Mouse (Mus musculus) embryonic facial prominence, embryonic 12.5 days (tissue): Measurements from ENCODE around the gene Itgax. TPM values are rescaled to one million over a fixed set of nuclear protein-coding genes. Genes with fewer than 3 reads are reported as not detected.
"Not testable (repeated sequence)": the region's sequence is repeated elsewhere in the genome, so short reads cannot be mapped to it uniquely, and the experiment has no call there.

ENCODE experiments used
- ATAC-seq: fragments of 200-750 bp; cut with Nextera tagmentation; 2 replicates; pipeline ENCODE4 v1.8.0; 2017; ENCODE audit not compliant: insufficient number of reproducible peaks, insufficient read depth, low FRiP score, low TSS enrichment
- H3K27ac ChIP-seq: fragments of 300-500 bp; sonication (generic); 2 replicates; pipeline ENCODE4 v1.5.1; 2016; ENCODE audit warnings: mild to moderate bottlenecking
- H3K27me3 ChIP-seq: fragments of 300-500 bp; sonication (generic); 2 replicates; pipeline ENCODE4 v1.6.1; 2016; ENCODE audit warnings: mild to moderate bottlenecking, moderate library complexity
- H3K36me3 ChIP-seq: fragments of 300-500 bp; sonication (generic); 2 replicates; pipeline ENCODE4 v1.6.1; 2016; ENCODE audit warnings: mild to moderate bottlenecking
- H3K4me1 ChIP-seq: fragments of 300-500 bp; sonication (generic); 2 replicates; pipeline ENCODE4 v1.6.1; 2016
- H3K4me2 ChIP-seq: fragments of 300-500 bp; sonication (generic); replicated peaks from 2 replicates; pipeline ENCODE4 v1.6.1; 2016; ENCODE audit warnings: mild to moderate bottlenecking, moderate library complexity
- H3K4me3 ChIP-seq: fragments of 300-500 bp; sonication (generic); 2 replicates; pipeline ENCODE4 v1.5.1; 2016; ENCODE audit warnings: mild to moderate bottlenecking
- H3K9ac ChIP-seq: fragments of 300-500 bp; sonication (generic); 2 replicates; pipeline ENCODE4 v1.6.1; 2016; ENCODE audit warnings: mild to moderate bottlenecking, moderate library complexity
- H3K9me3 ChIP-seq: fragments of 300-500 bp; sonication (generic); 2 replicates; pipeline ENCODE4 v1.6.1; 2016; ENCODE audit warnings: mild to moderate bottlenecking, moderate library complexity
- WGBS: fragments of 180-500 bp; shearing (Covaris S2); methylation state at CpG from one replicate; pipeline ENCODE4 v1.1.7; 2016; 5-methylcytosine and 5-hydroxymethylcytosine counted together
- polyA plus RNA-seq: library from polyadenylated mRNA; unstranded; fragments of >200 nt; fragmentation: Nextera tagmentation; extraction: Ambion mirVana; gene quantifications from 2 replicates; pipeline ENCODE4 v1.2.1, GENCODE M21; 2016

Gene Itgax
- polyA plus RNA-seq, 1 experiment from 2014 or later, result not detected

DNA sequence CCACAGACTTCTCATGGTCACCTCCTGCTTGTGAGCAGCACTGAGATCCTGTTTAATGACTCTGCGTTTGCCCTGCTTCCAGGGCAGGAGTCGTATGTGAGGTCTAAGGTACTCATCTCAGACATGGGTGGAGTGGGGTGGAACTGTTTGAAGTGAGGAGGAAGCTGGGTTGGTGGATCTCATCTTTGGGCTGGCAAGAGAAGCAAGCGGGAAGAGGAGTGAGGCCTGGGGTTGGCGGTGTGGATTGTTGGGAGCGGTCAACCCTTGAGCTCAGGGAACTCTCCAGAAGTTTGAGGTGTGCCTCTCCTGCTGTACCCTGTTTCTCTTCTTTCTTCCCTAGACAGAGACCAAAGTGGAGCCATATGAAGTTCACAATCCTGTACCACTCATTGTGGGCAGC is 13.0 kb upstream of the Itgax start:
- WGBS, result 90% methylated on average over 5 of the region's 5 CpGs

GRCm38 (mm10) chr7:128119726-128120490 is 9.4 kb upstream of the Itgax start:
- Histone ChIP-seq H3K9me3 (no peaks in the 10 kb centered on the region), H3K9ac (no peak overlapping the region), H3K4me1 (no peaks in the 10 kb centered on the region), H3K4me3 (no peak overlapping the region), H3K27me3 (no peaks in the 10 kb centered on the region), H3K27ac (no peak overlapping the region), H3K36me3 (no peaks in the 10 kb centered on the region), H3K4me2 (no peak overlapping the region)
- ATAC-seq, result no peak
- 82% methylated on average over 6 of the region's 6 CpGs for WGBS

More for the DNA sequence above, 13.0 kb upstream of the Itgax start:
- no peak overlapping the region for H3K9ac ChIP-seq
- H3K4me1 ChIP-seq, result no peaks in the 10 kb centered on the region
- no peak for ATAC-seq
- H3K27me3 ChIP-seq, result no peaks in the 10 kb centered on the region
- no peak overlapping the region for H3K27ac ChIP-seq
- no peaks in the 10 kb centered on the region for H3K36me3 ChIP-seq
- no peaks in the 10 kb centered on the region for H3K9me3 ChIP-seq
- H3K4me2 ChIP-seq, result no peak overlapping the region
- H3K4me3 ChIP-seq, result no peak overlapping the region

DNA sequence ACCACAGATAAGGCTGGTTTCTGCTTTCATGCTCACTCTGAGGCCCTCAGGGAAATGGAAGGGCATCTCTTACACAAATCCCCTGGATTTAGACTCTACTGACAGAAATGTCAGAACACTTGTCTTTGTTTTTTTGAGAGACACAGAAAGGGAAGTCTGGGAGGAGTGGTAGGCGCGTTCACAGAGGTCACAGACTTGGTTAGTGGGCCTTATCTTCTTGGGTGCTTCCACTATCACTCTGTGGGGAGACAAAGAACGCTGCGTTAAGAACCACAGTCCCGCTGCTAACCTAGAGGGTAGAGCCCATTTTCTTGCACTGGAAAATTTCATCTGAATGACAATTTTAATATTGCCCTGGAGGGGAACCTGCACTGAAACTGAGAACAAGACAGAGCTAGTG is 2.8 kb downstream of the Itgax start:
- no peaks in the 10 kb centered on the region for H3K4me1 ChIP-seq
- no peak overlapping the region for H3K27ac ChIP-seq
- no peak overlapping the region for H3K4me3 ChIP-seq
- no peaks in the 10 kb centered on the region for H3K9me3 ChIP-seq
- H3K27me3 ChIP-seq, result no peaks in the 10 kb centered on the region
- no peaks in the 10 kb centered on the region for H3K36me3 ChIP-seq
- H3K4me2 ChIP-seq, result no peak overlapping the region
- 86% methylated on average over 5 of the region's 5 CpGs for WGBS
- no peak overlapping the region for H3K9ac ChIP-seq
- no peak for ATAC-seq

GRCm38 (mm10) chr7:128133596-128133995 is 4.2 kb downstream of the Itgax start:
- Histone ChIP-seq H3K4me1 (no peaks in the 10 kb centered on the region), H3K9me3 (no peaks in the 10 kb centered on the region), H3K9ac (no peak overlapping the region), H3K4me3 (no peak overlapping the region), H3K27me3 (no peaks in the 10 kb centered on the region), H3K27ac (no peak overlapping the region), H3K36me3 (no peaks in the 10 kb centered on the region), H3K4me2 (no peak overlapping the region)
- no peak for ATAC-seq
- 85% methylated on average over 2 of the region's 2 CpGs for WGBS

- ATAC-seq, result no peak
- H3K9ac ChIP-seq, result no peak overlapping the region
- no peaks in the 10 kb centered on the region for H3K36me3 ChIP-seq
These were observed 7.6 kb downstream of the Itgax start for GRCm38 (mm10) chr7:128136927-128137326.

GRCm38 (mm10) chr7:128139611-128140010 is 10.3 kb downstream of the Itgax start:
- Histone ChIP-seq H3K9me3 (no peaks in the 10 kb centered on the region), H3K4me3 (no peak overlapping the region), H3K27ac (no peak overlapping the region), H3K4me1 (no peaks in the 10 kb centered on the region), H3K27me3 (no peaks in the 10 kb centered on the region), H3K9ac (no peak overlapping the region), H3K36me3 (no peaks in the 10 kb centered on the region), H3K4me2 (no peak overlapping the region)
- 96% methylated on average over 6 of the region's 6 CpGs for WGBS
- no peak for ATAC-seq

More at GRCm38 (mm10) chr7:128136927-128137326, 7.6 kb downstream of the Itgax start:
- Histone ChIP-seq H3K27me3 (no peaks in the 10 kb centered on the region), H3K27ac (no peak overlapping the region), H3K4me2 (no peak overlapping the region), H3K9me3 (no peaks in the 10 kb centered on the region), H3K4me3 (no peak overlapping the region), H3K4me1 (no peaks in the 10 kb centered on the region)
- WGBS, result 56% methylated on average over 4 of the region's 4 CpGs

DNA sequence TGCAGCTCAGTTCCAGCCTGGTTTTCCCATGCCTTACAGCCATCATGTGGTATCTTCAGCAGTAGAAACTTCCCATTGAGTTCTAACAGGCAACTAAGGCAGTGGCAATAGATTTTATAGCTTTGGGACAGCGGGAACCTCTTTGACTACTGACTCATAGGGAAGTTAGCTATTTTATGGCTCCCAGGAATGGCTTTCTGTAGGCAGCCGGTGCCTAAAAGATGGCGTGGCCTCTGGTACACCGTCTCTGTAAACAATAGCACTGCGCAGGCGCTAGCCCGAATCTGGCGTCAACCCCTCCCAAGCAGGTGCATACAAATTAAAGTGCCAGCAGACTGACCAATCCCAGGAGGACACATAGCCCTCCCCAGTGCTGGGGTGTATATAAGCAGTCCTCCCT is 21.6 kb downstream of the Itgax start:
- ATAC-seq, result no peak
- no peaks in the 10 kb centered on the region for H3K36me3 ChIP-seq
- no peaks in the 10 kb centered on the region for H3K4me1 ChIP-seq
- no peak overlapping the region for H3K4me3 ChIP-seq
- H3K4me2 ChIP-seq, result no peak overlapping the region
- H3K27ac ChIP-seq, result no peak overlapping the region
- no peaks in the 10 kb centered on the region for H3K9me3 ChIP-seq
- no peak overlapping the region for H3K9ac ChIP-seq
- WGBS, result 93% methylated on average over 8 of the region's 8 CpGs
- no peaks in the 10 kb centered on the region for H3K27me3 ChIP-seq

GRCm38 (mm10) chr7:128154076-128154475 is 24.7 kb downstream of the Itgax start, which contains the start of gene Itgad:
Itgad (plus strand) TSS chr7:128154376.
- no peak for ATAC-seq
- Histone ChIP-seq H3K27me3 (no peaks in the 10 kb centered on the region), H3K4me2 (no peak within 1 kb of the TSS), H3K9me3 (no peaks in the 10 kb centered on the region), H3K36me3 (no peaks in the 10 kb centered on the region), H3K27ac (no peak within 1 kb of the TSS), H3K9ac (no peak within 1 kb of the TSS), H3K4me1 (no peaks in the 10 kb centered on the region), H3K4me3 (no peak within 1 kb of the TSS)
- 91% methylated on average over 21 of the region's 21 CpGs for WGBS

GRCm38 (mm10) chr7:128154924-128155323 is 25.6 kb downstream of the Itgax start:
- Histone ChIP-seq H3K9me3 (no peaks in the 10 kb centered on the region), H3K4me3 (no peak overlapping the region), H3K27me3 (no peaks in the 10 kb centered on the region), H3K36me3 (no peaks in the 10 kb centered on the region), H3K9ac (no peak overlapping the region), H3K4me2 (no peak overlapping the region), H3K27ac (no peak overlapping the region), H3K4me1 (no peaks in the 10 kb centered on the region)
- WGBS, result 71% methylated on average over 10 of the region's 10 CpGs
- no peak for ATAC-seq

DNA sequence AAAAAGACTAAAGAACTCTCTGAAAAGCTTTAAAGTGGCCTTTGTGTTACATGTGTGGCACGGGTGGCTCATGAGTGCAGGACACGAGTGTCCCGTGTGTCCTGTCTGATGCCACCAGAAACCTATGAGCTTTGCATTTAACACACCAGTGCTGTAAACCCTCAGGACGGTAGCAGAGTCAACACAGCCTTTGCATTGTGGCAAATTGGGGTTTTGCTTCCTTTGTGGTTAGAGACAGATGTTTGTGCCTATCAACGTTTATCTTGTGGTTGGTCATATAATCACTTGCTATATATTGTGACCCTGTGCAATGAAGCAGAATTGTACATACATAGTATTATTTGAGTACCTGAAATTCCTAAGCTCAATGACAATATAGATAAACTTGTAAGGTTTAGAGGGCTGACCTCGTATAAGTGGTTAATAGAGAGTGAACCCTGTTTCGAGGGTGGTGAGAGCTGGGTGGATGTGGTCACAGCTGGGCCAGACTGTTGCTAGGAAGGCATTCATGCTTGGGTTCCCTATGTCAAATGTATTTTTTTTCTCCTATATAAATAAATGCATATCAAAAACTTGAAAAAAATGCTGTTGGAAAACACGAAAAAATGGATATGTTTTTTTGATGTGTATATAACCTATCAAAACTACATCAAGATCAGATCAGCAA is 29.5 kb downstream of the Itgax start:
- not testable (repeated sequence) for H3K9me3 ChIP-seq, H3K4me1 ChIP-seq, H3K4me3 ChIP-seq, H3K4me2 ChIP-seq, H3K36me3 ChIP-seq, ATAC-seq, H3K9ac ChIP-seq, H3K27ac ChIP-seq, H3K27me3 ChIP-seq
- WGBS, result 81% methylated on average over 8 of the region's 8 CpGs

- H3K9me3 ChIP-seq, result no peaks in the 10 kb centered on the region
- no peak overlapping the region for H3K27ac ChIP-seq
- H3K27me3 ChIP-seq, result no peaks in the 10 kb centered on the region
- H3K4me1 ChIP-seq, result no peaks in the 10 kb centered on the region
- H3K4me2 ChIP-seq, result no peak overlapping the region
- no peak for ATAC-seq
- no peak overlapping the region for H3K9ac ChIP-seq
- no peak overlapping the region for H3K4me3 ChIP-seq
- no peaks in the 10 kb centered on the region for H3K36me3 ChIP-seq
- WGBS, result 96% methylated on average over 4 of the region's 4 CpGs
These were observed 34.7 kb downstream of the Itgax start for GRCm38 (mm10) chr7:128164001-128164400.

DNA sequence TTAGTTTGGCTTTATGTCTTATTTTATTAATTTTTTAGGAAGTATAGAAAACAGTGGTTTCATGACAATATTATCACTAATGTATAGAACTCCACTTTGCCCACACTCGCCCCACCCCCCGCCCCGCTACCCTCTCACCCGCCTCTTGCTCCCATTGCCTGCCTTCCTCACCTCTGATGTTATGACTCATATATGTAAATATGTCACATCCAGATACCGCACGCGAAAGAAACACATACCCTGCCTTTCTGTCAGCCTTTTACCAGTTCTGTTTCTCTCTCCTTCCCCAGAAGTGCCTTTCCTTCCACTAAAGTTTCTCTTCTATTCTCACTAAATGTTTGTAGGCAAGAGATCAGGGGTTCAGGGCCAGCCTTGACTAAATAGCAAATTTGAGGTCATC is 37.0 kb downstream of the Itgax start:
- 92% methylated on average over 7 of the region's 7 CpGs for WGBS
- ATAC-seq, result no peak
- H3K36me3 ChIP-seq, result no peaks in the 10 kb centered on the region

More for the DNA sequence above, 37.0 kb downstream of the Itgax start:
- no peaks in the 10 kb centered on the region for H3K27me3 ChIP-seq
- no peaks in the 10 kb centered on the region for H3K9me3 ChIP-seq
- H3K4me1 ChIP-seq, result no peaks in the 10 kb centered on the region
- H3K27ac ChIP-seq, result no peak overlapping the region
- no peak overlapping the region for H3K4me3 ChIP-seq
- no peak overlapping the region for H3K4me2 ChIP-seq
- H3K9ac ChIP-seq, result no peak overlapping the region
